Mouse (Mus musculus) limb, embryonic 13.5 days (tissue): ENCODE measurements around the gene Mansc4. TPM values are rescaled to one million over a fixed set of nuclear protein-coding genes. Genes with fewer than 3 reads are reported as not detected.

Source experiments
- ATAC-seq: fragments of 200-750 bp; cut with Nextera tagmentation; 2 replicates; pipeline ENCODE4 v1.8.0; 2017; ENCODE audit warnings: low read depth, moderate number of reproducible peaks, moderate TSS enrichment; ENCODE audit not compliant: low FRiP score
- H3K27ac ChIP-seq: fragments of 300-500 bp; sonication (generic); 2 replicates; pipeline ENCODE4 v1.5.1; 2015; ENCODE audit warnings: inconsistent platforms, mild to moderate bottlenecking, moderate library complexity
- H3K27me3 ChIP-seq: fragments of 300-500 bp; sonication (generic); 2 replicates; pipeline ENCODE4 v1.6.1; 2015; ENCODE audit warnings: mild to moderate bottlenecking, inconsistent platforms
- H3K36me3 ChIP-seq: fragments of 300-500 bp; sonication (generic); 2 replicates; pipeline ENCODE4 v1.6.1; 2015; ENCODE audit warnings: inconsistent platforms, mild to moderate bottlenecking, moderate library complexity
- H3K4me1 ChIP-seq: fragments of 300-500 bp; sonication (generic); 2 replicates; pipeline ENCODE4 v1.6.1; 2015; ENCODE audit warnings: inconsistent platforms
- H3K4me2 ChIP-seq: fragments of 300-500 bp; sonication (generic); replicated peaks from 2 replicates; pipeline ENCODE4 v1.6.1; 2015; ENCODE audit warnings: inconsistent platforms, mild to moderate bottlenecking, moderate library complexity
- H3K4me3 ChIP-seq: fragments of 300-500 bp; sonication (generic); 2 replicates; pipeline ENCODE4 v1.5.1; 2015; ENCODE audit warnings: moderate library complexity, mild to moderate bottlenecking, inconsistent platforms
- H3K9ac ChIP-seq: fragments of 300-500 bp; sonication (generic); 2 replicates; pipeline ENCODE4 v1.6.1; 2015; ENCODE audit warnings: mild to moderate bottlenecking, inconsistent platforms
- H3K9me3 ChIP-seq: fragments of 300-500 bp; sonication (generic); 2 replicates; pipeline ENCODE4 v1.6.1; 2016; ENCODE audit warnings: inconsistent platforms
- WGBS: fragments of 180-500 bp; shearing (Covaris S2); methylation state at CpG from one replicate; pipeline ENCODE4 v1.1.7; 2015; 5-methylcytosine and 5-hydroxymethylcytosine counted together
- polyA plus RNA-seq: library from polyadenylated mRNA; unstranded; fragments of >200 nt; fragmentation: Nextera tagmentation; extraction: Ambion mirVana; gene quantifications from 2 replicates; pipeline ENCODE4 v1.2.1, GENCODE M21; 2015

The Mansc4 gene
- polyA plus RNA-seq, 1 experiment from 2014 or later = 2.1 TPM

- ATAC-seq = no peak
- Histone ChIP-seq H3K27me3 (no peaks in the 10 kb centered on the region), H3K4me2 (no peak overlapping the region), H3K4me3 (no peak overlapping the region), H3K9ac (no peak overlapping the region; the same call in 1 of the 2 replicates), H3K36me3 (peaks cover 33% of the 10 kb centered on the region), H3K27ac (peak overlapping the region; percentile 15; the same call in 1 of the 2 replicates), H3K9me3 (no peaks in the 10 kb centered on the region), H3K4me1 (no peaks in the 10 kb centered on the region)
- WGBS = 50% methylated on average over 5 of the region's 5 CpGs
Measured at GRCm38 (mm10) chr6:147075808-147076387, 10.9 kb downstream of the Mansc4 start.

DNA sequence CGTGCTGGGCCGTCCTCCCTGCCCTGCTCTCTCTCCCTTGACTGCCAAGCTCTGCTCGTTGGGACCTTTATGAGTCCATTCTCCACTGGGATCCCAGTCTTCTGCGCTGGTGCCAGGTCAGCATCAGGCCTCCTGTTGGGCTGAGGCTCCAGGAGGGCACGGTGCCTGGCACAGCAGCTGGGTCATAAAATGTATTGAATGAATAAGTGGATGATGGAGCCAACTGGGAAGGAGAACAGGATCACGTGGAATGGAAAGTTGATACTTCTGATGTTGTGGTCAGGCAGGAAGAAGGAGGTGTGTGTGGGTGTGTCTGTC lies 21.9 kb downstream of the Mansc4 start:
- Histone ChIP-seq H3K4me2 (no peak overlapping the region), H3K27ac (no peak overlapping the region), H3K4me1 (peaks cover 18% of the 10 kb centered on the region), H3K9ac (no peak overlapping the region), H3K36me3 (peaks cover 59% of the 10 kb centered on the region), H3K4me3 (no peak overlapping the region), H3K9me3 (no peaks in the 10 kb centered on the region), H3K27me3 (no peaks in the 10 kb centered on the region)
- 59% methylated on average over 6 of the region's 6 CpGs for WGBS
- no peak for ATAC-seq

DNA sequence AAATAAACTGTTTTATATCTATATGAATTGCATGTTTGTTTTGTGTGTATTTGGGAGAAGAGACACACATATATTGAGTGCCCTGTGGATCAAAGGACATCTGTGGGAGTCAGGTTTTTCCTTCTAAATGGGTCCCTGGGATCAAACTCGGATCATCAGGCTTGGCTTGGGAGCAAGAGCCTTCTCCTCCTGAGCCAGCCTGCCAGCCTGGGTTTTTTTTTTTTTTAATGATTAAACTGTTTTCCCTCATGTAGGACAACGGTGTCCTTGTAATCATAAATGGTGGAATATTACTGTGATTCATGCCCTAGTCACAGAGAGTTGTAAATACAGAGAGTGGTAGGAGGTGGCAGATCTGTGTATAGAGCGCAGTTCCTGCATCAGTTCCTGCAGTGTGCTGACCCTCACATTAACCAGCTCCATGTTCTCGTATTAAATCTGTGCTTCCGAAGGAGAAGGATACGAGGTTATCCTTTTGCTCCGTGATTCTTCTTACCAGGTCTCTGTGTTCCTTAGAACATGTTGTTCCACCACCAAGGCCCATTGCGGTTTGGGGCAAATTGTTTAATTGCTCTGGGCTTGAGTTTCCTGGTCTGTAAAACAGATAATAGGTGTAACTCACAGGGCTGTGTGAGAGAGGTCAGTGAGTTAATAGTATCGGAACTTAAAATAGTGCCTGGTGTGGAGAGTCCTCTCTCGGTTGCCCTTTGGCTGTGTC lies 22.4 kb downstream of the Mansc4 start:
- H3K4me1 ChIP-seq = peaks cover 18% of the 10 kb centered on the region
- no peak overlapping the region for H3K4me3 ChIP-seq
- 76% methylated on average over 10 of the region's 10 CpGs for WGBS
- no peaks in the 10 kb centered on the region for H3K27me3 ChIP-seq
- no peak overlapping the region for H3K9ac ChIP-seq
- H3K27ac ChIP-seq = no peak overlapping the region
- ATAC-seq = no peak
- H3K4me2 ChIP-seq = no peak overlapping the region
- H3K36me3 ChIP-seq = peaks cover 59% of the 10 kb centered on the region
- H3K9me3 ChIP-seq = no peaks in the 10 kb centered on the region

DNA sequence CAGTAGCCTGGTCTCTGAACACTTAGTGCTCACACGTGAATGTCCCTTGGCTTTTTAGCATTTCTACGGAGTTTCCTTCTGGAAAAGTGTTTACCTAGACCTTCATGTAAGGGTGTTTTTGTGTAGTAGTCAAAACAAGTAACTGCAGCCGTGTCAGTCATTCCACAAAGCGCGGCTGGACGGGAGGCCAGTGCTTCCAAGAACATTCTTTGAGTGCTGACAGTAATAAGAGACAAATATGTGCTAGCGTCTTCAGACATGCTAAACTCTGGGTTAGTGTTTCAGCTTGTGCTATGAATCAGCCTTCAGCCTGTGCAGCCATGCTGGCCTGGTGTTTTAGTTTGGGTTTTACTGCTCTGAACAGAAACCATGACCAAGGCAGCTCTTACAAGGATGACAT lies 24.1 kb downstream of the Mansc4 start:
- no peak overlapping the region for H3K9ac ChIP-seq
- 70% methylated on average over 7 of the region's 7 CpGs for WGBS
- no peak overlapping the region for H3K4me3 ChIP-seq
- no peak for ATAC-seq
- H3K4me2 ChIP-seq = 0 out of 2 replicates have a peak overlapping the region, but pooled peaks have one; percentile 1
- H3K27me3 ChIP-seq = no peaks in the 10 kb centered on the region
- peaks cover 52% of the 10 kb centered on the region for H3K36me3 ChIP-seq
- no peaks in the 10 kb centered on the region for H3K9me3 ChIP-seq
- peak overlapping the region; percentile 40; the same call in 1 of the 2 replicates for H3K27ac ChIP-seq
- H3K4me1 ChIP-seq = peaks cover 18% of the 10 kb centered on the region

DNA sequence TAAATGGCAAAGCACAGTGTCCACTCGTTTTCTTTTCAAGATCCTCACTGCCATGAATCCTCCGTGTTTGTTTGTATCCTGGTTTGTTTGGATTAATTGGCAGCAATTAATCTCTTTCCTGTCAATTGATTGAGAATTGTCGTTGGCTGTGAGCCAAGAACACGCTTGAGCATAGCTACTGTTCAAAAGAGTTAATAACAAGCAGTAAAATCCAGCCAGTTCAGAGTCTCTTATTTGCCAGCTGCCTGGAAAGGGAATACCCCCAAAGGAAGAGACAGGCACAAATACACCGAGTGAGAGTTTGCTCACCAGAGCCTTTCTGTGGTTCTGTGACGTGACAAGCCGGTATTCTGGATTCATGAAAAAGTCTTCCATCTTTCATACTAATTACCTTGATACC lies 24.8 kb downstream of the Mansc4 start:
- Histone ChIP-seq H3K4me3 (no peak overlapping the region), H3K4me1 (peaks cover 18% of the 10 kb centered on the region), H3K9ac (no peak overlapping the region), H3K27ac (peak overlapping the region; percentile 40; the same call in 1 of the 2 replicates), H3K36me3 (peaks cover 50% of the 10 kb centered on the region), H3K27me3 (no peaks in the 10 kb centered on the region), H3K9me3 (no peaks in the 10 kb centered on the region), H3K4me2 (0 out of 2 replicates have a peak overlapping the region, but pooled peaks have one; percentile 1)
- no peak for ATAC-seq
- WGBS = 43% methylated on average over 7 of the region's 7 CpGs

DNA sequence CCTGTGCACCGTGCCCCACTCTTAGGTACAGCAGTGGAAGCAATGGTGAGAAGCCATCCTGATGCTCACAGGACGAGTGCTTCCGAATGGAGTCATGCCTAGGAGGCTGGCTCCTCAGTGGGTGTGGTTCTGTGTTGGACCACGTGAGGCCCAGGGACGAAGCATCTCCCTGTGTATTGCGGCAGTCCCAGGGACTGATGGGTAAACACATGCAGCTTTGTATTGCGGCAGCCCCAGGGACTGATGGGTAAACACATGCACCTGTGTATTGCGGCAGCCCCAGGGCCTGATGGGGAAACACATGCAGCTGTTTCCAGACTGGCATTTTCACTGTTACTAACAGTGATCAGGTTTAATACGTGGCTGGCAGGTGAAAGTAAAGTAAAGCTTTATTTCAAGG lies 25.2 kb downstream of the Mansc4 start:
- Histone ChIP-seq H3K9ac (no peak overlapping the region), H3K9me3 (no peaks in the 10 kb centered on the region), H3K4me1 (peaks cover 18% of the 10 kb centered on the region), H3K27me3 (no peaks in the 10 kb centered on the region), H3K4me3 (no peak overlapping the region), H3K36me3 (peaks cover 49% of the 10 kb centered on the region), H3K27ac (no peak overlapping the region; the same call in 1 of the 2 replicates), H3K4me2 (no peak overlapping the region)
- ATAC-seq = no peak
- 74% methylated on average over 9 of the region's 9 CpGs for WGBS

DNA sequence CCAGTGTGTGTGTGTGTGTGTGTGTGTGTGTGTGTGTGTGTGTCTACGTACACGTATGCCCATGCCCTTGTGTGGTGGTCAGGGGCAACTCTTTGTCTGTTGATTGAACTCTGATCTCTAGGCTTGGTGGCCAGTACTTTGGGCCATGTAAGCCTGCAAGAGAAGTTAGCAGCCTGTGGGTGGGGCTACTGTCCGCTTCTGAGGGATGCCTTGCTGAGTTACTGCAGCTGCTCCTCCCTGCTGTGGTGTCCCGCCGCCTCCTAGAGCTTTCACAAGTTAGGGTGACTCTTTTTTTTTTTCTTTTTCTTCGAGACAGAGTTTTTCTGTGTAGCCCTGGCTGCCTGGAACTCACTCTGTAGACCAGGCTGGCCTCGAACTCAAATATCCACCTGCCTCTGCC lies 27.5 kb downstream of the Mansc4 start:
- Histone ChIP-seq H3K9ac (no peak overlapping the region), H3K4me1 (peaks cover 18% of the 10 kb centered on the region), H3K4me3 (no peak overlapping the region), H3K27ac (no peak overlapping the region), H3K36me3 (peaks cover 65% of the 10 kb centered on the region), H3K4me2 (no peak overlapping the region), H3K27me3 (no peaks in the 10 kb centered on the region), H3K9me3 (no peaks in the 10 kb centered on the region)
- WGBS = 61% methylated on average over 7 of the region's 7 CpGs
- no peak for ATAC-seq

- no peak for ATAC-seq
- Histone ChIP-seq H3K4me2 (no peak overlapping the region), H3K27me3 (no peaks in the 10 kb centered on the region), H3K9me3 (no peaks in the 10 kb centered on the region), H3K4me1 (no peaks in the 10 kb centered on the region), H3K9ac (no peak overlapping the region), H3K4me3 (no peak overlapping the region), H3K27ac (no peak overlapping the region), H3K36me3 (peaks cover 79% of the 10 kb centered on the region)
- 81% methylated on average over 10 of the region's 10 CpGs for WGBS
Measured at GRCm38 (mm10) chr6:147055374-147055977, 31.4 kb downstream of the Mansc4 start.

DNA sequence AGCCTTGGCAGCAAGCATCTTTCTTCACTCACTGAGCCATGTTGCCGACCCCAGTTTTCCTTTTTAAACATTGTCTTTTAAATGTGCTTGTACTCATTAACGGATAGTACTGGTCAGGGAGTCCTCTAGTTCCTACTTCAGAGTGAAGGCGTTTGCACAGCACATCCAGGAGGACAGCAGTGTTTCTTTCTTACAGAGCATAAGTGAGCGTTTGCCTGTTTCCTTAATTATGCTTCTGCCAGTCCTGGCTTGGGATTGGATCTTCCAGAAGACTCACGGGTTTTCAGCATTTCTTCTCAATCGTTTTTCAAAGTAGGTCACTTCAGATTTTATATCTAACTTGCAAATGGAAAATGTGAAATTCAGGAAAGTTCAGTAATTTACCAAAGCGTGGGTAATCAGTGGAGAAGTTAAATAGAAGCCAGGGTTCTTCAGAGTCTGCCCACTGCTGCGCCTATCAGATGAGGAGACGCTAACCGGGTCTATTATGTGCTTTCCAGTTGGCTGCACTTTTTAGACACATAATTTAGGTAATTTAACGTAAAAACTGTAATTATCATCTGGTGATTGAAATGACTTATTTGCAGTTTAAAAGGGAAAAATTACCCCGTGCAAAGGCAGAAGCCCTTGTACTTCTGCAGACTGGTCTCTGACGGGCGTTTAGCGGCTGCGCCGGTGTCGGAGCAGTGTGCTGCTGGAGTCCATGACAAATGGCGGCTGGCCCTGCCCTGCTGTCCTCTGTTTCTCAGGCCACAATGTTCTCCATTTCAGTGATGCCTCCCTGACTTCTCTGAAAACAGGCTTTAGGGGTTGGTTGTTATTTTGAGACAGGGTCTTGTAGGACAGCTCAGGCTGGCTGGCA lies 32.8 kb downstream of the Mansc4 start:
- peaks cover 89% of the 10 kb centered on the region for H3K36me3 ChIP-seq
- no peak overlapping the region for H3K4me3 ChIP-seq
- no peak overlapping the region for H3K9ac ChIP-seq
- 87% methylated on average over 19 of the region's 19 CpGs for WGBS
- H3K4me1 ChIP-seq = no peaks in the 10 kb centered on the region
- no peak overlapping the region for H3K27ac ChIP-seq
- ATAC-seq = no peak
- H3K9me3 ChIP-seq = no peaks in the 10 kb centered on the region
- no peaks in the 10 kb centered on the region for H3K27me3 ChIP-seq
- H3K4me2 ChIP-seq = no peak overlapping the region

DNA sequence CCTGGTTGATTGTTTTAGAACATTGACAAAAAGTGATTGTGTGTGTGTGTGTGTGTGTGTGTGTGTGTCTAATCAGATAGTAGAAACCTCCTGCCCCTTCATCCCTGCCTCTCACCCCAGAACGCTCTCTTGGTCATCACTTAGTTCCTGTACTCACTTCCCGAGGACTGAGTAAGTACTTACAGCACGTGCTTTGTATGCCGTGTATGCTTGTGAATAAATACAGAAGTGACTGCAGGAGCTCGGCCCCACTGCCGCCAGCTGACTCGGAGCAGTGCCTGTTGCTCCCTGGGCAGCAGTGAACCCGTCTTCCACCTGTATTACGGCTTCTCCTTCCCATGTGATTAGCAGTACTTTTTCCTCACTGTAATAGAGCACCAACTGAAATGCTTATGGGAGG lies 34.4 kb downstream of the Mansc4 start:
- H3K4me1 ChIP-seq = no peaks in the 10 kb centered on the region
- H3K9ac ChIP-seq = no peak overlapping the region
- H3K27ac ChIP-seq = no peak overlapping the region
- H3K36me3 ChIP-seq = peaks cover 93% of the 10 kb centered on the region
- WGBS = 95% methylated on average over 9 of the region's 9 CpGs
- H3K4me2 ChIP-seq = no peak overlapping the region
- H3K9me3 ChIP-seq = no peaks in the 10 kb centered on the region
- no peak for ATAC-seq
- H3K4me3 ChIP-seq = no peak overlapping the region
- H3K27me3 ChIP-seq = no peaks in the 10 kb centered on the region

- H3K27me3 ChIP-seq = no peaks in the 10 kb centered on the region
- no peaks in the 10 kb centered on the region for H3K4me1 ChIP-seq
- no peak overlapping the region for H3K4me3 ChIP-seq
- no peak overlapping the region for H3K4me2 ChIP-seq
- no peak overlapping the region for H3K27ac ChIP-seq
- no peak for ATAC-seq
- no peak overlapping the region for H3K9ac ChIP-seq
- WGBS = 90% methylated on average over 8 of the region's 8 CpGs
- peaks cover 94% of the 10 kb centered on the region for H3K36me3 ChIP-seq
- no peaks in the 10 kb centered on the region for H3K9me3 ChIP-seq
Measured at GRCm38 (mm10) chr6:147051666-147052065, 35.2 kb downstream of the Mansc4 start.
